Mouse (Mus musculus) heart, embryonic 16.5 days (tissue): ENCODE measurements around the gene Ube2e3. TPM values are rescaled to one million over a fixed set of nuclear protein-coding genes. Genes with fewer than 3 reads are reported as not detected.

Experiments used
- ATAC-seq: fragments of 200-750 bp; cut with Nextera tagmentation; replicated peaks from 2 replicates; pipeline ENCODE4 v1.8.0; 2017; ENCODE audit warnings: moderate number of reproducible peaks; ENCODE audit not compliant: insufficient read depth, low FRiP score; ENCODE audit errors: extremely low read depth
- H3K27ac ChIP-seq: fragments of 300-500 bp; sonication (generic); 2 replicates; pipeline ENCODE4 v1.5.1; 2014; ENCODE audit warnings: mild to moderate bottlenecking, low read length, control low read depth, moderate library complexity
- H3K27me3 ChIP-seq: fragments of 300-500 bp; sonication (generic); 2 replicates; pipeline ENCODE4 v1.6.1; 2014; ENCODE audit warnings: low read length, mixed read lengths; ENCODE audit not compliant: control insufficient read depth, insufficient read depth
- H3K36me3 ChIP-seq: fragments of 300-500 bp; sonication (generic); 2 replicates; pipeline ENCODE4 v1.6.1; 2014; ENCODE audit not compliant: control insufficient read depth, insufficient read depth
- H3K4me1 ChIP-seq: fragments of 300-500 bp; sonication (generic); 2 replicates; pipeline ENCODE4 v1.6.1; 2014; ENCODE audit warnings: low read length, mixed read lengths; ENCODE audit not compliant: control insufficient read depth, insufficient read depth
- H3K4me2 ChIP-seq: fragments of 300-500 bp; sonication (generic); 2 replicates; pipeline ENCODE4 v1.6.1; 2014; ENCODE audit warnings: low read depth, mild to moderate bottlenecking, control low read depth, low read length
- H3K4me3 ChIP-seq: fragments of 300-500 bp; sonication (generic); 2 replicates; pipeline ENCODE4 v1.5.1; 2014; ENCODE audit warnings: mild to moderate bottlenecking, control low read depth, low read length
- H3K9ac ChIP-seq: fragments of 300-500 bp; sonication (generic); 2 replicates; pipeline ENCODE4 v1.6.1; 2014; ENCODE audit warnings: low read length, control low read depth
- H3K9me3 ChIP-seq: fragments of 300-500 bp; sonication (generic); replicated peaks from 2 replicates; pipeline ENCODE4 v1.6.1; 2016; ENCODE audit warnings: low read length; ENCODE audit not compliant: control insufficient read depth
- WGBS: fragments of 180-500 bp; shearing (Covaris S2); extraction: QIAGEN DNeasy Blood & Tissue Kit; methylation state at CpG from one replicate; pipeline ENCODE4 v1.1.7; 2014; 5-methylcytosine and 5-hydroxymethylcytosine counted together
- polyA plus RNA-seq: library from polyadenylated mRNA; unstranded; fragments of >200 nt; fragmentation: Nextera tagmentation; extraction: Ambion mirVana; gene quantifications from 2 replicates; pipeline ENCODE4 v1.2.1, GENCODE M21; 2015

The Ube2e3 gene
- polyA plus RNA-seq: 111 and 112 TPM in 2 replicates

GRCm38 (mm10) chr2:78867726-78868510, at the start of gene Ube2e3:
TSS of gene Ube2e3 (plus strand) at chr2:78868124.
- ATAC-seq: peak; percentile 23; the same call in 1 of the 2 replicates
- WGBS: 6% methylated on average over 14 of the region's 14 CpGs
- peak within 1 kb of the TSS; percentile 90 for H3K4me3 ChIP-seq

GRCm38 (mm10) chr2:78829887-78830286, 38.0 kb upstream of the Ube2e3 start:
- no peak for ATAC-seq
- Histone ChIP-seq H3K27ac (no peak overlapping the region), H3K27me3 (no peaks in the 10 kb centered on the region), H3K36me3 (no peaks in the 10 kb centered on the region), H3K9me3 (peaks cover 3% of the 10 kb centered on the region; the same call in 1 of the 2 replicates), H3K4me2 (no peak overlapping the region), H3K9ac (no peak overlapping the region), H3K4me3 (no peak overlapping the region), H3K4me1 (no peaks in the 10 kb centered on the region)
- 94% methylated on average over 3 of the region's 3 CpGs for WGBS

More at GRCm38 (mm10) chr2:78867726-78868510, at the start of gene Ube2e3:
- no peaks in the 10 kb centered on the region for H3K9me3 ChIP-seq
- H3K9ac ChIP-seq: peak within 1 kb of the TSS; percentile 99
- peaks cover 15% of the 10 kb centered on the region; the same call in 1 of the 2 replicates for H3K4me1 ChIP-seq
- no peaks in the 10 kb centered on the region for H3K27me3 ChIP-seq
- H3K27ac ChIP-seq: peak within 1 kb of the TSS; percentile 99
- 0 out of 2 replicates have a peak, but pooled peaks cover 5% of the 10 kb centered on the region for H3K36me3 ChIP-seq
- peak within 1 kb of the TSS; percentile 85 for H3K4me2 ChIP-seq

GRCm38 (mm10) chr2:78841494-78842224, 26.3 kb upstream of the Ube2e3 start:
- H3K27ac ChIP-seq: no peak overlapping the region
- H3K9ac ChIP-seq: no peak overlapping the region
- ATAC-seq: no peak
- H3K9me3 ChIP-seq: no peaks in the 10 kb centered on the region
- H3K36me3 ChIP-seq: no peaks in the 10 kb centered on the region
- H3K27me3 ChIP-seq: no peaks in the 10 kb centered on the region
- no peak overlapping the region for H3K4me2 ChIP-seq
- WGBS: 61% methylated on average over 7 of the region's 7 CpGs
- no peak overlapping the region for H3K4me3 ChIP-seq
- H3K4me1 ChIP-seq: no peaks in the 10 kb centered on the region

- Histone ChIP-seq H3K4me1 (no peaks in the 10 kb centered on the region), H3K4me3 (no peak overlapping the region), H3K9me3 (no peaks in the 10 kb centered on the region), H3K36me3 (no peaks in the 10 kb centered on the region), H3K27ac (no peak overlapping the region), H3K9ac (no peak overlapping the region), H3K27me3 (no peaks in the 10 kb centered on the region), H3K4me2 (no peak overlapping the region)
- ATAC-seq: no peak
- 88% methylated on average over 5 of the region's 5 CpGs for WGBS
These were observed 23.6 kb upstream of the Ube2e3 start for GRCm38 (mm10) chr2:78844365-78844764.

- Histone ChIP-seq H3K4me3 (no peak overlapping the region), H3K4me1 (no peaks in the 10 kb centered on the region), H3K27ac (no peak overlapping the region), H3K9ac (no peak overlapping the region), H3K9me3 (no peaks in the 10 kb centered on the region), H3K4me2 (no peak overlapping the region), H3K36me3 (no peaks in the 10 kb centered on the region), H3K27me3 (no peaks in the 10 kb centered on the region)
- ATAC-seq: no peak
- 84% methylated on average over 12 of the region's 12 CpGs for WGBS
These were observed 22.6 kb upstream of the Ube2e3 start for GRCm38 (mm10) chr2:78845274-78845673.

- Histone ChIP-seq H3K9ac (no peak overlapping the region), H3K27me3 (no peaks in the 10 kb centered on the region), H3K4me2 (no peak overlapping the region), H3K27ac (no peak overlapping the region), H3K36me3 (no peaks in the 10 kb centered on the region), H3K4me3 (no peak overlapping the region), H3K9me3 (no peaks in the 10 kb centered on the region), H3K4me1 (no peaks in the 10 kb centered on the region)
- 71% methylated on average over 10 of the region's 10 CpGs for WGBS
- ATAC-seq: no peak
These were observed 22.2 kb upstream of the Ube2e3 start for GRCm38 (mm10) chr2:78845717-78846116.

- WGBS: 69% methylated on average over 8 of the region's 8 CpGs
- Histone ChIP-seq H3K9me3 (no peaks in the 10 kb centered on the region), H3K4me3 (no peak overlapping the region), H3K27me3 (no peaks in the 10 kb centered on the region), H3K4me2 (no peak overlapping the region), H3K36me3 (no peaks in the 10 kb centered on the region), H3K27ac (no peak overlapping the region), H3K9ac (no peak overlapping the region), H3K4me1 (no peaks in the 10 kb centered on the region; the same call in 1 of the 2 replicates)
- ATAC-seq: no peak
These were observed 13.6 kb upstream of the Ube2e3 start for GRCm38 (mm10) chr2:78854315-78854714.

- no peaks in the 10 kb centered on the region for H3K9me3 ChIP-seq
- no peak for ATAC-seq
- H3K27ac ChIP-seq: no peak overlapping the region
- WGBS: 75% methylated on average over 6 of the region's 6 CpGs
- H3K9ac ChIP-seq: no peak overlapping the region
- no peaks in the 10 kb centered on the region; the same call in 1 of the 2 replicates for H3K4me1 ChIP-seq
- H3K36me3 ChIP-seq: no peaks in the 10 kb centered on the region
- H3K4me3 ChIP-seq: no peak overlapping the region
- no peaks in the 10 kb centered on the region for H3K27me3 ChIP-seq
- no peak overlapping the region for H3K4me2 ChIP-seq
These were observed 9.3 kb upstream of the Ube2e3 start for GRCm38 (mm10) chr2:78858628-78859027.
